Mouse (Mus musculus) neutrophil, adult 5-6 weeks (primary cell): ENCODE data around the gene Gm3238. TPM values are rescaled to one million over a fixed set of nuclear protein-coding genes. Genes with fewer than 3 reads are reported as not detected.
"Not testable (repeated sequence)": the region's sequence is repeated elsewhere in the genome, so short reads cannot be mapped to it uniquely, and the experiment has no call there.

Experiments
- ATAC-seq: fragments of 151-379, 151-347 bp; 2 replicates; pipeline ENCODE4 v1.8.0; 2017; ENCODE audit warnings: mild to moderate bottlenecking, moderate TSS enrichment; ENCODE audit not compliant: insufficient number of reproducible peaks, poor library complexity, low FRiP score, severe bottlenecking; ENCODE audit errors: extremely low read depth
- total RNA-seq: library from RNA; stranded (forward); fragments of 200-1000 nt; gene quantifications from 2 replicates; pipeline ENCODE4 v1.2.3, GENCODE M21; 2017

Gm3238 gene
- total RNA-seq: not detected in 2 replicates

- ATAC-seq: not testable (repeated sequence)
Measured at GRCm38 (mm10) chr10:77771225-77771624, at the start of gene Gm3238. Gene Gm3238 (minus strand): TSS chr10:77771325.

- ATAC-seq: no peak
Measured at GRCm38 (mm10) chr10:77819203-77819602, 48.1 kb upstream of the Gm3238 start.

DNA sequence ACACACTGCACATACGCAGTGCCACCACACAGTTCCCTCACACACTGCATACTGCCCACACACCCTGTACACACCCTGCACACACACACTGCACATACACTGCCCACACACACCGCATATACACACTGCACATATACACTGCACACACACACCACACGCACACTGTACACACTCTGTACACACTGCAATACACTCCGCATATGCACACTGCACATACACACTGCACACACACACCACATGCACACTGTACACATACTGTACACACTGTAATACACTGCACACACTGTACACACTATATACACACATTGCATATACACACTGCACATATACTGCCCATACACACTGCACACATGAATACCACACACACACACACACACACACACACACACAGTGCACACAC, 47.4 kb upstream of the Gm3238 start:
- no peak for ATAC-seq

DNA sequence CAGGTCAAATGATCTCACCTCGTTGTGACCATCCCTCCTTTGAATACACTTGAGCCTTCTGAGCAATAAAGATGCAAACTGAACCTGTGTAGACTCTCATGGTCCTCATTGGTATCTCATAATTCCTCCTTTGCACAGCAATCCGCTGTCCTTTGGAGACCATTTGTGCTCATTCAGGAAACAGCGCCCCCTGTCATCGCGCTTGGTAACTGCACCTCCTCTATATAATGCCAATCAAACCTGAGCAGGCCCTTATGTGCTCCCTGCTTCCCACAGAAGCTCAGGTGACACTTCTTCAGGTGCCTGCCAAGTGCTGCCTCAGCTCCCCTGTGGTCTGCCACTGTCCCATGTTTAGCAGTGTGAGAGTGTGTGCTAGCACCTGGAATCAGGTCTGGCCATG, 44.4 kb upstream of the Gm3238 start:
- no peak for ATAC-seq

DNA sequence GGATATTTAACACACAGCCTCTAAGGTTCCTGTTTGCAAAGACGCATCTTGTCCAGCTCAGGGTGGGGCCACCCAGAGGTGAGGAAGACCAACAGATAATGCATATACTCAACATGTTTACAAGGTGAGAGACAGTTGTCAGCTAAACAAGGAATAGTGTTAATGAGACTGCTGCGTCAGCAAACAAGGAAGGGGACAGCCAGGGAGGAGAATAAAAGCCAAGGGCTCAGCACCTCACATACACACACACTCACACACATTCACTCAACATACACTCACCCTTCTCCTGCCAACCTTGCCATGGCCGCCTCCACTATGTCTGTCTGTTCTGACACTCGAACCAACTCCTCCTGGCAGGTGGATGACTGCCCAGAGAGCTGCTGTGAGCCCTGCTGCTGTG, 43.3 kb upstream of the Gm3238 start, which contains the start of gene Gm2696:
TSS of gene Gm2696 (plus strand) at position 301 of the 400 bp plus-strand sequence.
- ATAC-seq: no peak

DNA sequence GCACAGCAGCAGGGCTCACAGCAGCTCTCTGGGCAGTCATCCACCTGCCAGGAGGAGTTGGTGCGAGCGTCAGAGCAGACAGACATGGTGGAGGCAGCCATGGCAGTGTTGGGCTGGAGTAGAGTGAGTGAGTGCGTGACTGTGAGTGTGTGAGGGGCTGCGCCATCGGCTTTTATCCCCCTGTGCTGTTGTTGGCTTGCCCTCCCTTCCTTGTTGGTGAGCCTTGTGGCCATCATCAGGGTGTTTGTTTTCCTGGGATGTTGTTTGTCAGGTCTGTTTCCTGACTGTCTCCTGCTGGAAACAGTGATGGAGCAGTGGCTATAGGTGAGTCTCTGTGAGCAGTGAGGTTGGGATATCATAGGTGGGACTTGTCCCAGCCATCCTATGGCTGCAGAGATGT, 40.6 kb upstream of the Gm3238 start, which contains the start of gene Gm9507:
TSS of gene Gm9507 (minus strand) at position 101 of the 400 bp plus-strand sequence.
- ATAC-seq: no peak

DNA sequence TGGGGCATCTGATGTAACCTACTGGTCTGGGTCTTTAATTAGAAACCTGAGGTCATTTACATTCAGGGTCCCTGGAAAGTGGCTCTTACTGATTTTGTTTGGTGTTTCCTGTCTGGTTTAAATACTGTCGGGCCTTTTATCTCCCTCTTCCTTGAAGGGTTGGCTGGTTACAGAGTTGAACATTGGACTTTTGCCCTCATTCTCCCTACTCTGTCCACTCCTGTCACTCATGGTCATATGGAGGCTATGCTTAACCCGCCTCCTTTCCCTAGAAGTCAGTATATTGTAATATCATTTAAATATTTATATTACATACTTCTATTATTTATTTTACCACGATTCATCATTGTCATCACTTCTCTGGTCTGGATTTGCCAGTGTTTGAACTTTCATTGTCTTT, 33.0 kb upstream of the Gm3238 start:
- no peak for ATAC-seq

GRCm38 (mm10) chr10:77798921-77799508, 27.9 kb upstream of the Gm3238 start, which contains the start of gene Gm19668:
Gene Gm19668 (minus strand): TSS chr10:77799133.
- no peak for ATAC-seq

- not testable (repeated sequence) for ATAC-seq
Measured at GRCm38 (mm10) chr10:77798164-77798920, 27.2 kb upstream of the Gm3238 start.

GRCm38 (mm10) chr10:77797677-77798076, 26.6 kb upstream of the Gm3238 start:
- ATAC-seq: no peak

DNA sequence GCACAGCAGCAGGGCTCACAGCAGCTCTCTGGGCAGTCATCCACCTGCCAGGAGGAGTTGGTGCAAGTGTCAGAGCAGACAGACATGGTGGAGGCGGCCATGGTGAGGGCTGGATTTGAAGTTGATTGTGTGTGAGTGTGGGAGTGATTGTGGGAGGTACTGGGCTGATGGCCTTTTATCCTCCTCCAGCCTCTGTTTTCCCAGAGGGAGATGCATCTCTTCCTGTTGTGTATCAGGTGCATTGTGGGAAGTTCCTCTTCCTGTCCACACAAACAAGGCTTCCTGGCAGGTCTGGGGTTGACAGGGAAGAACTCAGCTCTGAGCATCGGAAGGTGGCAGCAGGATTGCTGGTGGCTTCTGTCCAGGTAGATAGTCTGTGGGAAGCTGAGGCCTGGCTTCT, 23.9 kb upstream of the Gm3238 start, which contains the start of gene Gm9639:
TSS of gene Gm9639 (minus strand) at position 101 of the 400 bp plus-strand sequence.
- ATAC-seq: no peak

GRCm38 (mm10) chr10:77788621-77789020, 17.5 kb upstream of the Gm3238 start:
- ATAC-seq: no peak

DNA sequence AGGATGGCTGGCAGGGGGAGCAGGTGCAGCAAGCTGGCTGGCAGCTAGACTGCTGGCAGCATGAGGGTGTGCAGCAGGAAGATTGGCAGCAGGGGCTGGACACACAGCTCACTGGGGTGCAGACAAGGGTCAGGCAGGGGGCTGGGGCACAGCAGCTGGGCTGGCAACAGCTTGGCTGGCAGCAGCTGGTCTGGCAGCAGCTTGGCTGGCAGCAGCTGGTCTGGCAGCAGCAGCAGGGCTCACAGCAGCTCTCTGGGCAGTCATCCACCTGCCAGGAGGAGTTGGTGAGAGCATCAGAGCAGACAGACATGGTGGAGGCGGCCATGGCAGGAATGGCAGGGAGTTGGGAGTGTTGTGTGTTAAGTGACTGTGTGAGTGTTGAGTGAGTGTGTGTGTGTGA, 16.8 kb upstream of the Gm3238 start, which contains the start of gene Gm7137:
TSS of gene Gm7137 (minus strand) at position 325 of the 400 bp plus-strand sequence.
- ATAC-seq: not testable (repeated sequence)

- ATAC-seq: not testable (repeated sequence)
Measured at GRCm38 (mm10) chr10:77783396-77783795, 12.3 kb upstream of the Gm3238 start.

DNA sequence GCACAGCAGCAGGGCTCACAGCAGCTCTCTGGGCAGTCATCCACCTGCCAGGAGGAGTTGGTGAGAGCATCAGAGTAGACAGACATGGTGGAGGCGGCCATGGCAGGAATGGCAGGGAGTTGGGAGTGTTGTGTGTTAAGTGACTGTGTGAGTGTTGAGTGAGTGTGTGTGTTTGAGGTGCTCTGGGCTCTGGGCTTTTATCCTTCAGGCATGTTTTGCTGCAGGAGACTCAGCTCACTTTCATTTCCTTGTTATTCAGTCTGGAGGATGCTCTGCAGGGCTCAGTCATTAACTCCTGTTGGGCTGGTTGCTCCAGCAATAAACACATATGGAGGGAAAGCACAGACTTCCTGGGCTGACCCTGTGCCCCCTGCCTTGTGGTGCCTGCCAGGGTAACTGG, 11.3 kb upstream of the Gm3238 start, which contains the start of gene Gm3250:
TSS of gene Gm3250 (minus strand) at position 101 of the 400 bp plus-strand sequence.
- not testable (repeated sequence) for ATAC-seq

- not testable (repeated sequence) for ATAC-seq
Measured at GRCm38 (mm10) chr10:77776844-77777243, 5.7 kb upstream of the Gm3238 start, which contains the start of gene Gm7138. Gene Gm7138 (minus strand): TSS chr10:77776944.

DNA sequence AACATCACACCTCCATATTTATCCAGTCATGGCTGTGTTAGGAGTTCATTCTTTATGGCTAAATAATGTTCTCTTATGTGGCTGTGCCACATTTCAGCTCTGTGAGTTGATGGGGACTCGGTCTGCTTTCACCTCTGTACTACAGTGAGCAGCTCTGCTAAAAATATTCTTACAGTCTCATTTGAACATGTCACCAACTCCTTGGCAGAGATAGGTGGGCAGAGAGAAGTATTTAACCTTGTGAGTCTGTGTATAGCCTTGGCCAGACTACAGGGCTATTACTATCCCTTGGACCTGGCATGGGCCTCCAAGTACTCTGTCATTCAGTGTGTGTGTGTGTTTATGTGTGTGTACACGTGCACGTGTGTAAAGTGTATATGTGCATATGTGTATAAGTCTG, 1.0 kb upstream of the Gm3238 start:
- ATAC-seq: not testable (repeated sequence)

GRCm38 (mm10) chr10:77769727-77770126, 1.4 kb downstream of the Gm3238 start:
- ATAC-seq: no peak

DNA sequence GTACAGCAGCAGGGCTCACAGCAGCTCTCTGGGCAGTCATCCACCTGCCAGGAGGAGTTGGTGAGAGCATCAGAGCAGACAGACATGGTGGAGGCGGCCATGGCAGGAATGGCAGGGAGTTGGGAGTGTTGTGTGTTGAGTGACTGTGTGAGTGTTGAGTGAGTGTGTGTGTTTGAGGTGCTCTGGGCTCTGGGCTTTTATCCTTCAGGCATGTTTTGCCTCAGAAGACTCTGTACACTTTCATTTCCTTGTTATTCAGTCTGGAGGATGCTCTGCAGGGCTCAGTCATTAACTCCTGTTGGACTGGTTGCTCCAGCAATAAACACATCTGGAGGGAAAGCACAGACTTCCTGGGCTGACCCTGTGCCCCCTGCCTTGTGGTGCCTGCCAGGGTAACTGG, 11.5 kb downstream of the Gm3238 start, which contains the start of gene Gm3233:
TSS of gene Gm3233 (minus strand) at position 101 of the 400 bp plus-strand sequence.
- ATAC-seq: not testable (repeated sequence)

GRCm38 (mm10) chr10:77753448-77753847, 17.7 kb downstream of the Gm3238 start:
- ATAC-seq: no peak
